Mouse (Mus musculus) telencephalon, adult 2 months (tissue): ENCODE measurements at regions not wholly inside any gene's neighbourhood (a gene's known extent, or its start where the extent isn't known, plus 50 kb on each side); places are given as distances from the start of the nearest gene placed in this dataset.

ENCODE experiments used
- DNase-seq: peaks from one replicate; pipeline ENCODE4 v3.0.0-alpha.2; 2011; ENCODE audit warnings: low read depth, low spot score

- DNase-seq, result no peak
Measured at GRCm38 (mm10) chr6:126481257-126481656, 54.0 kb downstream of the Kcna5 start.

- DNase-seq, result no peak
Measured at GRCm38 (mm10) chr6:126477506-126477905, 57.7 kb downstream of the Kcna5 start.

GRCm38 (mm10) chr6:126476758-126477157, 58.5 kb downstream of the Kcna5 start:
- no peak for DNase-seq

- DNase-seq, result no peak
Measured at GRCm38 (mm10) chr6:126475555-126475954, 59.7 kb downstream of the Kcna5 start.

- DNase-seq, result no peak
Measured at GRCm38 (mm10) chr6:126453751-126454150, 81.5 kb downstream of the Kcna5 start.

DNA sequence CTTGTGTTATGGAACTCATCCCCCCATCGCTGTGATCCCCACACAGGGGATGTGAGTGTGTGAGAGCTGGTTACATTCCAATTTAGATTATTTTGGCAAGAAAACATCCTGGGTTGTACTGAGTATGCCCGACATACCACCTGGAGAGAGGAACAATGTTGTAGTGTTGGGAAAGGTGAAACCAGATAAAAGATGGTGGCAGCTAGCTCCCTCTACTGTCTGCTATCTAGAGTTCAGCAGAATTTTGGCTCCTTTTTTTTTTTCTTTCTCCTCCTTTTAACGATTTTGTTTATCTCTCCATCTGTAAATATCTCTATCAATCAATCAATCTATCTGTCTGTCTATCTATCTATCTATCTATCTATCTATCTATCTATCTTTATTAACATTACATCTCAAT, 89.7 kb downstream of the Kcna5 start:
- DNase-seq, result no peak

DNA sequence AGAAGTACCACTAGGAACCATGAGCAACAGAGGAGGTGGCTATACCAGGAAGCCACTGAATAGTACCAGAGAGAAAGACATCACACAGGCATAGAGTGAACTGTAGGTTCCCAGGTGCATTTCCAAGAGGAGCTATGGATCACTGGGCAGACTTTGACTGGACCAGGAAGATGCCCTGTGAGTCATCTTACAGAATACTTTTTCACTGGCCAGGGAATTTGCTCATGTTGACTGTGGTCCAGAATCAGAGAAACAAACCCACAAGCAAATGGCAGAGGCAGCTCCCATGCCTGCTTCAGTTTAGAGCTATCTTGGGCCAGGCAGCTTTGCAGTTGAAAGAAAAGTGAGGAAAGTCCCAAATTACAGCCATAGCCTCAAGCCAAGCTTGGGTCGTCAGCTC, 95.0 kb downstream of the Kcna5 start:
- no peak for DNase-seq

GRCm38 (mm10) chr6:126437976-126438736, 97.1 kb downstream of the Kcna5 start:
- DNase-seq, result no peak

GRCm38 (mm10) chr6:126427208-126427607, 108.0 kb downstream of the Kcna5 start:
- no peak for DNase-seq

DNA sequence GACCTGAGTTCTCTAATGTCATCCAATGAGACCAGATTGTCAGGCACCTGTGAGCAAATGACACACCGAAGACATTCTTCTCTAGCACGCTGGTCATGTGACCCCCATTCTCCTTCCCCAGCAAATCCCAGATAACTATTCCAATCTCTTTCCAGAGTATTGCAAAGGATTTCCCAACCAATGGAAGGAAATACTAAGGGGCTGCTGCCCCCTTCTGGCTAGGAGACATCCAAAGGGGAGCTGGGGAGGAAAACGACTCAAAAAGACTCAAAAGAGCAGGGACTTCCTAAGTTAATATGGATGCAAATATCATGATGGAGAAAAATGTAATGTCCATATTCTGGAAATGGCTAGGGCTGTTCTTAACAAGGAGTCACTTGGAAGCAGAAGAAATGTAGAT, 129.5 kb downstream of the Kcna5 start:
- DNase-seq, result no peak

DNA sequence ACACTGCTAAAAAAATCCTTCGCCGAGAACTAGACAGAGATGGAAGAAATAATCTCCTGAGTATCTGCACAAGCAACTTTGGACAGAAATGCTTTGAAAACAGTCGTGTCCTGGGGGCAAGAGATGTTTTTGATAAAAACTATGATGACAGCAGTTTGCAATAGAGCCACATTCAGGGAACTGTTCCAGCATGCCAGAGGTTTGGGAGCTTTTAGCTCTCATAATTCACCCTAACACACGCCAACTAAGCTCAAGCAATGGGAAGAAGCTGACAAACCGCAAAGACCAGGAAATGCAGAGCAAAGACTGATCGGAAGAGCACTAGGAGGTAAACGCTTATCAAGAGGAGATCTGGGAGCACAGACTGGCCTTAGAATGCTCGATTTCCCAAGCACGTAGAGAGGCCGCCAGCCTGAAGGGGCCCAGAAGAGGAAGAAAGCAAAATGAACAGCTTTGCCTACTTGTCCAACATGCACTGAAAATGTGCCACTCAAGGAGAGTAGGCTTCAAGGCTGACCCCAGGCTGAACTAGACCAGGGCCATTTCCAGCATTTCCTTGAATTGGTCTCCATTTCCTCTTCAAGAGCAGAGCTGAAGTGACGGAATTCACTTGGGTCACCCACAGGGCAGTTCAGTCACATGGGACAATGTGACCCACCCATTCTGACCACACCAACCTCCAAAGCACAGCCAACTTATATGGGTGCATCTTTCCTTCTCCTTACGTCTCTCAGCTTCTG, 130.7 kb downstream of the Kcna5 start:
- DNase-seq, result no peak

GRCm38 (mm10) chr6:126399595-126399994, 135.6 kb downstream of the Kcna5 start:
- no peak for DNase-seq

DNA sequence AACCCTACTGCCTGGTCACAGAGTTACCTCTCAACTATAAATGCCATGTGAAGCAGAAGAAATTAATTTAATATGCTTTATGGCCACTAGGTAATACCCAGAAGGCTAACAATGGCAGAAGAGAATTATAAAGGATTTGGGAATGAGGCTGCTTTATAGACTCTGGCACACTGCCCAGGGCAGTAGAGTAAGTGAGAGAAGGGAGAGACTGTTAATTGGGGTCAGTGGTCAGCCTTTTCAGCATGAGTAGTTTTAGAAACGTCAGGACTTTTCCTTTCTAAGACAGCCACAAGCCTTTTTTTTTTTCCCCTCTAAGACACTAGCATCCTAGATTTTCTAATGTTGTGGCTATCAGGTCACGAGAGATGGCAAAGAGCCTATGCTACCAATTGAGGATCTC, 136.6 kb downstream of the Kcna5 start:
- no peak for DNase-seq

DNA sequence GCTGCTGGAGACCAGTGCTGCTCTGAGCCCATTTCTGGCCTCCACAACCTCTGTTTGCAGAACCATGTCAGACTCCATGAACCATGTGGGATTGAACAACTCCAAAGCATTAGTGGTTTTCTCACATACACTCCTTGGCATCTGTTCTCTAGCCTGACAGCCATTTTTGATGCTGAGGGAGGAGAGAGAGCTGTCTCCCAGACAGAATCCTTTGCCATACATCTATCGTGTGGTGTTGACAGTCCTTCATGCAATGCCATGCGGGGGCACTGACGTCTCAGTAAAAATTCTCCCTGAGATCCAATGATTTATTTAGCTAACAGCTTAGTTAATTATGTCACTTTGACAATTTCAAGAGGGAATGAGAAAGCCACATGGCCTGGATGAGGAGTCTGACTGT, 140.2 kb downstream of the Kcna5 start:
- DNase-seq, result no peak

GRCm38 (mm10) chr6:126394111-126394809, 141.0 kb downstream of the Kcna5 start:
- DNase-seq, result no peak

- no peak for DNase-seq
Measured at GRCm38 (mm10) chr6:126384210-126385012, 150.8 kb downstream of the Kcna5 start.

DNA sequence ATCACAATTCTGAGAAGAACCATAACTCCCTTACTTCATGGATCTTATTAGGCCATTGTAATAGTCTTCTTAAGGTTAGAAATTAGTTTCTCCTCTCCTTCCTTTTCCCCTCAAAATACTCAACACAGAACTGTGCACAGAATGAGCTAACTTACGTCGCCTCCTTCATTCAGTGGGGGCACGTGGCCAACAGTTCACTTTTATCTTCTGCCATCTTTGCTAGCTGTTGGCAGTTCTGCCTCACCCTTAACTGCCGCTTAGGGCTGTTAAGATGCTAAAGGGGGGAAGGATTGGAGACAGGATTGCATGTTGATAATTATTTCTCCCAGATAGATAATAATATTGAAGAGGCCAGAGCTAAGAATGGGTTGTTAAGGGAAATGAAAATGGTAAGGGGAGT, 158.0 kb downstream of the Kcna5 start:
- DNase-seq, result no peak

- no peak for DNase-seq
Measured at GRCm38 (mm10) chr6:126374970-126375620, 160.1 kb downstream of the Kcna5 start.

- DNase-seq, result no peak
Measured at GRCm38 (mm10) chr6:126371971-126372370, 163.2 kb downstream of the Kcna5 start.

DNA sequence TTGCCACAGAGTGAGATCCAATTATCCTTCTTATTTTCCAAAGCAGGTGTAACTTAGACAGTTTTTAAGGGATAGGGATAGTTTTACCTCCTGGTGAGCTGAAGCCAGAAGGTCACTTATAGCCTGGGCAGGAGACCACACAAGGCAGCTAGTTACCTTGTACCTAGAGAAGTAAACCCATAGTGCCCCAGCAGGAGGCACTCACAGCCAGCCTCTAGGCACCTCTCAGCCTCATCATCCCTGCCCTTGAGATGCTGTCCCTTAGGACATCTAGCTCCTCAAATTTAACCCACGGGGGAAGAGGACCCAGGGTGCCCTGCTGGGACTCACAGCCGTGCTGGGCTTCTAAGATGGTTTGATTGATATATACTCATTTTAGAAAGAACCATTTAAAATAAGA, 163.7 kb downstream of the Kcna5 start:
- no peak for DNase-seq

DNA sequence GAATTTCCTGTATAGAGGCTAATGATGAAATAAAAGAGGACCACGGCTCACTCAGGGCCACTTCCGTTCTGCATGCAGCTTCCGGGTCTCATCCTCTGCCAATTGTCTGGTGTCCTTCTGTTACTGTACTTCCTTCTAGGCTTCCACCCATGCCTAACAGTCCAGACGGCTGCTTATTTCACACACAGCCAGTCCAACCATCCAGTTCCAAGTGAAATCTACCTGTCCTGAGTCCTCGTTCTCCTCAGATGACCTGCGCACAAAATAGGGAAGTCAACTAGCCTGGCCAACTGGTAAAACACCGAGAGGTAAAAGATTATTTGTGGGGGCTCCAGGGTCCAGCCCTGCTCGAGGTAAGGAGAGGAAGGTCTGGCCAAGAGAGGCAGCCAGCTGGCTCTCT, 169.7 kb downstream of the Kcna5 start:
- no peak for DNase-seq
